Mouse (Mus musculus) stomach, embryonic 16.5 days (tissue): ENCODE results near the gene Slc43a1. TPM values are rescaled to one million over a fixed set of nuclear protein-coding genes. Genes with fewer than 3 reads are reported as not detected.

ENCODE experiments used
- ATAC-seq: fragments of 200-750 bp; cut with Nextera tagmentation; 2 replicates; pipeline ENCODE4 v1.8.0; 2017; ENCODE audit warnings: moderate number of reproducible peaks, moderate TSS enrichment; ENCODE audit not compliant: insufficient read depth, low FRiP score
- H3K27ac ChIP-seq: fragments of 300-500 bp; sonication (generic); 2 replicates; pipeline ENCODE4 v1.5.1; 2014; ENCODE audit warnings: low read length
- H3K27me3 ChIP-seq: fragments of 300-500 bp; sonication (generic); 2 replicates; pipeline ENCODE4 v1.6.1; 2014; ENCODE audit warnings: low read length, control low read depth, mixed read lengths; ENCODE audit not compliant: control insufficient read depth, insufficient read depth
- H3K36me3 ChIP-seq: fragments of 300-500 bp; sonication (generic); 2 replicates; pipeline ENCODE4 v1.6.1; 2014; ENCODE audit warnings: low read length; ENCODE audit not compliant: control insufficient read depth, insufficient read depth
- H3K4me1 ChIP-seq: fragments of 300-500 bp; sonication (generic); 2 replicates; pipeline ENCODE4 v1.6.1; 2014; ENCODE audit warnings: low read length, control low read depth, mixed read lengths; ENCODE audit not compliant: control insufficient read depth, insufficient read depth
- H3K4me2 ChIP-seq: fragments of 300-500 bp; sonication (generic); 2 replicates; pipeline ENCODE4 v1.6.1; 2014; ENCODE audit warnings: low read depth, low read length, mixed read lengths
- H3K4me3 ChIP-seq: fragments of 300-500 bp; sonication (generic); replicated peaks from 2 replicates; pipeline ENCODE4 v1.5.1; 2014; ENCODE audit warnings: mild to moderate bottlenecking, low read length
- H3K9ac ChIP-seq: fragments of 300-500 bp; sonication (generic); 2 replicates; pipeline ENCODE4 v1.6.1; 2014; ENCODE audit warnings: low read length
- H3K9me3 ChIP-seq: fragments of 300-500 bp; sonication (generic); replicated peaks from 2 replicates; pipeline ENCODE4 v1.6.1; 2016; ENCODE audit warnings: low read length, control low read depth; ENCODE audit not compliant: control insufficient read depth
- WGBS: fragments of 180-500 bp; shearing (Covaris S2); extraction: QIAGEN DNeasy Blood & Tissue Kit; methylation state at CpG from one replicate; pipeline ENCODE4 v1.1.7; 2014; 5-methylcytosine and 5-hydroxymethylcytosine counted together
- polyA plus RNA-seq: library from polyadenylated mRNA; unstranded; fragments of >200 nt; fragmentation: Nextera tagmentation; extraction: Ambion mirVana; gene quantifications from 2 replicates; pipeline ENCODE4 v1.2.1, GENCODE M21; 2015

The Slc43a1 gene
- polyA plus RNA-seq, 1 experiment from 2014 or later, result 20.8 TPM

- Histone ChIP-seq H3K36me3 (no peaks in the 10 kb centered on the region), H3K9me3 (no peaks in the 10 kb centered on the region; the same call in 1 of the 2 replicates), H3K27ac (no peak overlapping the region), H3K4me1 (peaks cover 12% of the 10 kb centered on the region; the same call in 1 of the 2 replicates), H3K4me3 (no peak overlapping the region), H3K9ac (no peak overlapping the region), H3K27me3 (peaks cover 62% of the 10 kb centered on the region), H3K4me2 (no peak overlapping the region)
- 59% methylated on average over 2 of the region's 2 CpGs for WGBS
- no peak for ATAC-seq
These were observed 30.3 kb downstream of the Slc43a1 start for GRCm38 (mm10) chr2:84868977-84869376.

GRCm38 (mm10) chr2:84870623-84871160, 32.0 kb downstream of the Slc43a1 start:
- H3K36me3 ChIP-seq, result no peaks in the 10 kb centered on the region
- no peak overlapping the region for H3K27ac ChIP-seq
- no peak overlapping the region for H3K4me3 ChIP-seq
- no peak for ATAC-seq
- H3K9ac ChIP-seq, result no peak overlapping the region
- H3K27me3 ChIP-seq, result peaks cover 79% of the 10 kb centered on the region
- H3K4me1 ChIP-seq, result peaks cover 12% of the 10 kb centered on the region; the same call in 1 of the 2 replicates
- no peaks in the 10 kb centered on the region; the same call in 1 of the 2 replicates for H3K9me3 ChIP-seq
- no peak overlapping the region for H3K4me2 ChIP-seq
- 62% methylated on average over 4 of the region's 4 CpGs for WGBS

GRCm38 (mm10) chr2:84872105-84872716, 33.6 kb downstream of the Slc43a1 start:
- Histone ChIP-seq H3K4me2 (peak overlapping the region; percentile 99), H3K4me1 (peaks cover 12% of the 10 kb centered on the region; the same call in 1 of the 2 replicates), H3K36me3 (no peaks in the 10 kb centered on the region), H3K9ac (peak overlapping the region; percentile 56), H3K4me3 (peak overlapping the region; percentile 55), H3K9me3 (no peaks in the 10 kb centered on the region; the same call in 1 of the 2 replicates), H3K27ac (no peak overlapping the region), H3K27me3 (peaks cover 79% of the 10 kb centered on the region)
- peak; percentile 48 for ATAC-seq
- under 1% methylated on average over 76 of the region's 78 CpGs for WGBS

GRCm38 (mm10) chr2:84875842-84876241, 37.2 kb downstream of the Slc43a1 start:
- Histone ChIP-seq H3K9ac (no peak overlapping the region), H3K27ac (no peak overlapping the region), H3K4me1 (peaks cover 12% of the 10 kb centered on the region; the same call in 1 of the 2 replicates), H3K27me3 (peaks cover 59% of the 10 kb centered on the region), H3K4me2 (no peak overlapping the region), H3K36me3 (no peaks in the 10 kb centered on the region), H3K9me3 (no peaks in the 10 kb centered on the region), H3K4me3 (no peak overlapping the region)
- ATAC-seq, result no peak
- 42% methylated on average over 6 of the region's 6 CpGs for WGBS

GRCm38 (mm10) chr2:84880590-84880989, 41.9 kb downstream of the Slc43a1 start:
- Histone ChIP-seq H3K4me2 (no peak overlapping the region), H3K4me3 (no peak overlapping the region), H3K9me3 (no peaks in the 10 kb centered on the region), H3K9ac (no peak overlapping the region), H3K4me1 (peaks cover 13% of the 10 kb centered on the region), H3K27ac (no peak overlapping the region), H3K36me3 (no peaks in the 10 kb centered on the region), H3K27me3 (peaks cover 48% of the 10 kb centered on the region)
- ATAC-seq, result no peak
- 68% methylated on average over 8 of the region's 8 CpGs for WGBS

- Histone ChIP-seq H3K4me1 (peaks cover 22% of the 10 kb centered on the region), H3K4me2 (peak overlapping the region; percentile 47), H3K27me3 (peaks cover 55% of the 10 kb centered on the region), H3K9ac (no peak overlapping the region), H3K9me3 (no peaks in the 10 kb centered on the region), H3K36me3 (no peaks in the 10 kb centered on the region), H3K27ac (no peak overlapping the region), H3K4me3 (peak overlapping the region; percentile 23; the same call in 1 of the 2 replicates)
- WGBS, result 4% methylated on average over 23 of the region's 23 CpGs
- ATAC-seq, result no peak
These were observed 44.0 kb downstream of the Slc43a1 start for GRCm38 (mm10) chr2:84882606-84883005.

GRCm38 (mm10) chr2:84883084-84883483, 44.4 kb downstream of the Slc43a1 start:
- Histone ChIP-seq H3K27ac (no peak overlapping the region), H3K9me3 (no peaks in the 10 kb centered on the region), H3K36me3 (no peaks in the 10 kb centered on the region), H3K4me3 (0 out of 2 replicates have a peak overlapping the region, but pooled peaks have one; percentile 23), H3K9ac (no peak overlapping the region), H3K27me3 (peaks cover 60% of the 10 kb centered on the region), H3K4me1 (peaks cover 26% of the 10 kb centered on the region), H3K4me2 (peak overlapping the region; percentile 47)
- ATAC-seq, result no peak
- 12% methylated on average over 6 of the region's 6 CpGs for WGBS

- H3K9me3 ChIP-seq, result no peaks in the 10 kb centered on the region
- no peak overlapping the region for H3K4me3 ChIP-seq
- ATAC-seq, result no peak
- H3K4me1 ChIP-seq, result peaks cover 27% of the 10 kb centered on the region
- peaks cover 61% of the 10 kb centered on the region for H3K27me3 ChIP-seq
- H3K36me3 ChIP-seq, result no peaks in the 10 kb centered on the region
- H3K9ac ChIP-seq, result no peak overlapping the region
- 13% methylated on average over 11 of the region's 11 CpGs for WGBS
- H3K27ac ChIP-seq, result no peak overlapping the region
- no peak overlapping the region for H3K4me2 ChIP-seq
These were observed 44.9 kb downstream of the Slc43a1 start for GRCm38 (mm10) chr2:84883530-84883929.

- Histone ChIP-seq H3K36me3 (no peaks in the 10 kb centered on the region), H3K27ac (no peak overlapping the region), H3K4me2 (no peak overlapping the region), H3K4me1 (peaks cover 30% of the 10 kb centered on the region), H3K27me3 (peaks cover 64% of the 10 kb centered on the region), H3K4me3 (no peak overlapping the region), H3K9ac (no peak overlapping the region), H3K9me3 (no peaks in the 10 kb centered on the region)
- WGBS, result 79% methylated on average over 4 of the region's 4 CpGs
- no peak for ATAC-seq
These were observed 45.3 kb downstream of the Slc43a1 start for GRCm38 (mm10) chr2:84883942-84884341.
